Mouse (Mus musculus) adrenal gland, adult (tissue): Measurements from ENCODE around the gene 2810459M11Rik.

Experiments used
- DNase-seq, 2 experiments: peaks; one replicate each; pipeline ENCODE4 v3.0.0; 2022 to 2023; ENCODE audit warnings: low spot score in 1 of 2; ENCODE audit not compliant: inconsistent age in 2 of 2

2810459M11Rik gene

DNA sequence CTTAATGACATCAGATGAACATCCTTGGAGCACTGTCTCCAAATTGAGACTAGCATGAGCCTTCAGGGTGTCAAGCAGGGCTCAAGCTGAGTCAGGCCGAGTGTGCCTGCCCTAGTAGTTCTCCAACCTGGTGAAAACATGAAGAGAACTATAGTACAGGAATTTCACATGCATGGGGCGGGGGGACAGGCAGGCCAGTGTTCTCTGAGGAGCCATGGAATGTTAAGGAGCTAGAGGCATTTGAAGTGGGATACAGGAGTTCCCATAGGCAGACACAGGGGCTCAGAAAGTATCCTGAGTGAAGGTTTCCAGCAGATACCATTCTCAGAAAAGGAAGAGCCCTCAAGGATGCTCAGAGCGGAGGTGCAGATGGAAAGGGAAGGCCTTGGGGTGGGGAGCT, 3.1 kb downstream of the 2810459M11Rik start:
- DNase-seq = no peak

DNA sequence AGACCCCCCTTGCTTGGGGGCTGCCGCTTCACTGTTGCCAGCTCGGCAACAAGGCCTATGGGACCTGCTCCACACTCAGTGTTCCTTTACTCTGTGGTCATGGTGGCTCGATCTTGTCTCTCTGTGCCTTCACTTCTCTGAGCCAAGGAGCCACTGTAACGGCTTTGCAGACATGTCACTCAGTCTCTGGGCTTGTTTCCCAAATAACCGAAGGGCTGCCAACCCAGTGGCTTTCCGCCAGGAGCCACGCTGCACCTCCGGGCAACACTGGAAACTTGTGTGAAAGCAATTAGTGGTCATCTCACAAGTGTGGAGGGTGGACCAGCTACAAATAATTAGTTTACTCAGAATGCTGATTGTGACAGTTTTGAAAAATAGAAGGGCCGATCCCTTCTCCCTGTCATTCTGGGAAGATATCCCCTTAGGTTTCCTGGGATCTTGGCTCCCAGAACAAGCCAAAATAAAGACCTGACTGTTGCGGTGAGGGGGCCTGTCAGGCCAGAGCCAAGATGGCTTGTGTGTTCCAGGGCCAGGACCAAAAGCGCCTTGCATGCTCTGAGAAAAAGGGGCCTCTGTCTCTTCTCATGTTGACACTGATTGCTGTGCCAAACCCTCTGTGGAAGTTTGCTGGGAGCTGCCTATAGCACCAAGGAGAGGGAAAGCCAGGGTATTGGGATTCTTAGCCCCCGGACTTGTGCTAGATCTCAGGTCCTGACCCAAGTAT, 7.7 kb downstream of the 2810459M11Rik start:
- peak; percentile 35 to 80 for DNase-seq

DNA sequence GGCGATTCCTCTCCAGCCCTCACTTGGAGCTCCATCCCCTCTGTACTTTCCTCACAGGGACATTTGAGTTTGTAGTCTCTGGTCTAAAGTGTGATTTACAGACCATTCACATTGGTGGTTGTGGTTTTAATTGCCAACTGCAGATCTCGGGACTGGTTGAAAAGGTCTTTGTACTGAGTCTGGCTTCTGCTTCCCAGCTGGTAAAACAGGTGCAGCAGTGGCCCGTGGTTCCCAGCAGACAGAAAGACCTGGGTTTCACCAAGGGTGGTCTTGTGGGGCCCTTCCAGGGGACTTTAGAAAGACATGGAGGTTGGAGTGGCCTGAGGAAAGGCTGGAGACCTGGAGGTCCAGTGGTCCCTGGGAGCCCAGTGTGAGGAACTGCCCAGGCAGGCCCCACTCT, 9.3 kb downstream of the 2810459M11Rik start:
- no peak for DNase-seq

DNA sequence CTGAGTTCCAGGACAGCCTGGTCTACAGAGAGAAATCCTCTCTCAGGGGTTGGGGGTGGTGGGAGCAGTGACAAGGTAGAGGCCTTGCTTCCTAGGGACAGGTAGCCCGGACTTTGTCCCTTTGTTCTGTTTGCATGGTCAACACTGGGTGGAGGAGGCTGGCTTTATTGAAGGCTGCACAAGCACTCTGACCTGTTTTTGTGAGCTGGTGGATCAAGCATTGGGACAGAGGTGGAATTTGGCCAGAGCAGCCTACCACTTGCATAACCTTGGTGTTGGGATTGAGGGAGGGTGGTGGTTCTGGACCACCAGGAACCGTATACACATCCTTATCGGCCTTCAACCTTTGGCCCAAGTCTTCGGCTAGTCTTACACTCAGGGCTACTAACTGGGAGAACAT, 10.6 kb downstream of the 2810459M11Rik start:
- peak in 1 of 2 experiments; percentile 19 for DNase-seq

DNA sequence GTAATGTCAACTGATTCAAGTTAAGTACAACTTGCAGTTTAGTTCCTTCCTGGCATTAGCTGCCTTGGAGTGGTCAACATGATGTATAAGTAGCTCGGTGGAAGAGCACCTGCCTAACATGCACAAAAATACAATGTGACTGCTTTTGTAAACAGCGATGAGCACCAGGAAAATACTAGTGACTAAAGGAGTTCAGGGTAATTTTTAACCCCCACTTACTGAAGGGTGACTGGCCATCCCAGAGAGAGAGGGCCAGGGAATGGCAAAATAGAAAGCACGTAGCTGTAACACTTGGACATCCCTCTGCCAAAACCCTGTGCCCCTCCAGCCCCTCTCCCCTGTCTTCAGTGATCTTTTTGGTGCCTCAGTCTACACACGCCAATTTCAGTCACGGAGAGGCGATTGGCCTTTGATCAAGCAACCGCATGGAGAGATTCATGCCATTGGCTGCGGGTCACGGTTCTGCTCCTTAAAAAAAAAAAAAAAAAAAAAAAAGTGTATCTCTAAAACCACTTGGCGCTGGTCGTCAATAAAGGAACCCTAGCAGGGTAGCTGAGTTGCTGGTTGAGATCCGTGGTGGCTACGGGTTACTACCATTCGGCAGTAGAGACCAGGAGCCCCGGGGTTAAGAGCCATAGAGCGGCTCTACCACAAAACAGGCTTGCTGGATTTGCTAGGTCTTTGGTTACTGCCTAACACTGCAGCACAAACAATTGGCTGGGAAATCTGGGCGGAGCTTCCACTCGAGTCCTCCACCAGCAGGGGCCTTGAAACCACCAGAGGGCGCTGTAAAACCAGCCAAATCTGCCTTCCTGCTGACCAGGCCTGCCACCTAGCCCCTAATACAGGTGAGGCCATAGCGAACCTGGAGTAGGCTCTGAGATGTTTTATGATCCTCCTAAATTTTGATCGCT, 13.4 kb downstream of the 2810459M11Rik start:
- peak; percentile 89 to 98 for DNase-seq

DNA sequence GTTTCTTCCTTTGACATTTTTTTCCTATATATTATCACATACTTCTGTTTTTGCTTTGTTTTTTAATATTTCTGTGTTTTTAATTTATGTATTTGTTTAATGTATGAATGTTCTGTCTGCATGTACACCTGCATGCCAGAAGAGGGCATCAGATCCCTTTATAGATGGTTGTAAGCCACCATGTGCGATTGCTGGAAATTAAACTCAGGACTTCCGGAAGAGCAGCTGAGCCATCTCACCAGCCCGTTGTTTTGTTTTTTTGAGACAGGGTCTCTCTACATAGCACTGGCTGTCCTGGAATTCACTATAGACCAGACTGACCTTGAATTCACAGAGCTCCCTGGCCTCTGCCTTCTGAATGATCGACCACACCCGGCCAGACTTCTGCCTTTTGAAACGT, 16.9 kb downstream of the 2810459M11Rik start:
- DNase-seq = peak in 1 of 2 experiments; percentile 34

DNA sequence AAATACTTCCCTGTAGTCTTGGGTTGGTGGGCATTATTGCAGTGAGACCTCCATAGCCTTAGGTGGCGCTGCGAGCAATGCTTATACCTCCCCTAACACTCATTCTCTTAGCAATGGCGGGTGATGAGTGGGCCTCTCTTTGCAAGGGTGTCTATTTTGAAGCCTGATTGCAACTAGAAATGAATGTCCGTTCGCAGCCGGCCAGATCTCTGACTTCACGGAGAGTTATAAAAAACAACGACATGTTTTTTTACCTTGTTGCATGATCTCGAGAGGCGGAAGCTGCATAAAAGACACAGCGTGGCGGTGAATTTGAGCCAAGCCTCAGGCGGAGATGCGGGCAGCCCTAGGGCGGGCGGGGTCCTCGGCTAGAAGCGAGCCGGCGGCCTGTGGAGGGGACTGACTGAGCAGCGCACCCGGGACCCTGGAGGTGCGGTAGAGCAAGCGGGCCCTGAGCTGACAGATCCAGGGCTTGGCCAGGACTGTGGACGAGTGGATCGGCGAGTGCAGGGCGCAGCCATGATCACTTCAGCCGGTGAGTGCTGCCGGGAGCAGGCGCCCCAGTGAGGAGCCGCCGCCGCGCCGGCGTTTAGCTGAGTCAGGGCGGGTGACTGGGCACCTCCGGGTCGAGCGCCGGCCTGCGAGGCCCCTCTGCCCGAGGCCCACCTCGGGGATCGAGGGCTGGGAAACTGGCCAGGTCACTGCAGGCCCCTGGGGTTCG, 18.8 kb downstream of the 2810459M11Rik start, which contains the start of gene Psmd1:
Psmd1 (plus strand) TSS at position 117 of the 721 bp plus-strand sequence.
- peak; percentile 88 to 97 for DNase-seq

DNA sequence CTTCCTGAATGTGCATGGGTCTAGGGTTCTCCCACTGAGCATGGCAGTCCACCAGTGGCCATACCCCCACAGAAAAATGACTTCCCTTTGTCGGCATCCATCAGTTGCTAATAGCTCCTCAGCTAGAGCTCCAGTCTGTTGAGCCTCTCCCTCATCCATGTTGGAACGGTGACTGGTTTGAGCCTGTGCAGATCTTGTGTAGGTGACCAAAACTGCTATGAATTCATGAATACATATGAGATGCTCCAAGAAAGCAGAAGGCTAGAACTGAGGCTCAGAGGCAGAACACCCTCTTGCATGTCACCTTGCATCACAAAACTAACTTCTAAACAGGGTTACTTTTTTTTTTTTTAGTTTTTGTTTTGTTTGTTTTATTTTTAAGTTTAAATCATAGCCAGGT, 30.9 kb downstream of the 2810459M11Rik start:
- DNase-seq = no peak

DNA sequence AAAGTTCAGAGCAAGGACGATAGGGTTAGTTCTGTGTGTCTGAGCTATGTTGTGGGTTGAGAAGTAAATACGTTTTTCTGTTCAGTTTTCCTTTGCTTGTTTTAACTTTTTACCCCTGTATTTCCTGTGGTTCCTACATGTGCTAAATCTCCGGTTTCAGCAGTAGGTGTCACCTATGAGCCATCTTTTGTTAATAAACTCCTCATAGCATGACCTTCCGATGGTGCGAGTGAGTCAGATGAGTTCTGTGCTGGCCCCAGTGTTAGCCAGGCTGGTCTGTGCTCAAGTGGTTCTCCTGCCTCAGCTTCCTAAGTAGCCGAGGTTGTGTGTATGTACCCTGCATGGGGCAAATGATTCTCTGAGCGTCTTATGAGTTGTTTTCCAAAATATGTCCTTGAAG, 48.8 kb downstream of the 2810459M11Rik start:
- DNase-seq = peak; percentile 37 to 58

DNA sequence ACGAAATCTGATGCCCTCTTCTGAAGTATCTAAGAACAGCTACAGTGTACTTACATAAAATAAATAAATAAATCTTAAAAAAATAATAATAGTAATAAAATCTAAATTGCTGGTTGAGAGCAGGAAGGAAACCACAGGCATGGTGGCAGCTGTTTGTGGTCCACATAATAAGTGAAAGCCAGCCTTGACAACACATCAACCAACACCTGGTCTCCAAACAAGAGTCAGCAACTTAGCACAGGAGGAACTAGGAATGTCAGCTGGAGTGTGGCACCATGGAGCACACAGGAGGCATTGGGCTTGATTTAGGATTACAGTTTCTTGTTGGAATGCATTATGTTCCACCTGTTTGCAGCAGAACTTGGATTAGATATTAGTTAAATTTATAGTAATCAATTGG, 59.4 kb downstream of the 2810459M11Rik start:
- no peak for DNase-seq
